Mouse (Mus musculus): Measurements from ENCODE around the gene Ndufs1. TPM values are rescaled to one million over a fixed set of nuclear protein-coding genes. Genes with fewer than 3 reads are reported as not detected.
"Not testable (repeated sequence)": the region's sequence is repeated elsewhere in the genome, so short reads cannot be mapped to it uniquely, and the experiment has no call there.

Ndufs1 gene
- polyA plus RNA-seq, 1 experiment from 2014 or later: 149 TPM

DNA sequence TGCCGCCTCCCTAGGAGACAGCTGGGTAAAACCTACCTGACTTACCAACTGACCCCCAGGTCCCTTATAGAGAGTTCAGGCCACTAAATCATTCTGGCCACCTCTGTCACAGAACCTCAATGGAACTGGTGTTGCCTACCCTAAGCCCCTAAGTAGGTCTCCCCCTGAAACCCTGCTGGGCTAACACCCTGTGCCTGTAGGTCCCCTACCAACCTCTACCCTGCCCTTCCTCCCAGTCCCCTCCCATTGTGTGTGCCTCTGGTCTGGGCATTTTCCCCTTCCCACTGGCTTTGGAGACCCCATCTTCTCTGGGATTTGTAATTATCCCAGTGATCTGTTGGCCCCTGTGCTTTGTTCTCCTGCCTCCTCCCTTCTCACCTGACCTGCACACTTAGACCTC lies 26.8 kb upstream of the Ndufs1 start:
- Histone ChIP-seq H3K4me1 (peaks cover 26% of the 10 kb centered on the region), H3K36me3 (replicated peaks) (0 out of 2 replicates have a peak, but pooled peaks cover 5% of the 10 kb centered on the region), H3K4me3 (no peak overlapping the region), H3K9me3 (peaks cover 11% of the 10 kb centered on the region; the same call in 1 of the 2 replicates), H3K27me3 (replicated peaks; ENCODE audit: low read depth, poor library complexity, severe bottlenecking) (no peaks in the 10 kb centered on the region), H3K27ac (replicated peaks) (peak overlapping the region; percentile 80)
- 80% methylated on average over 1 of the region's 1 CpGs for WGBS
- no peak for DNase-seq (ENCODE audit: low spot score)

GRCm38 (mm10) chr1:63201672-63202071 lies 25.0 kb upstream of the Ndufs1 start:
- Histone ChIP-seq H3K9me3 (peaks cover 11% of the 10 kb centered on the region; the same call in 1 of the 2 replicates), H3K4me1 (peaks cover 26% of the 10 kb centered on the region), H3K27ac (replicated peaks) (no peak overlapping the region), H3K27me3 (replicated peaks; ENCODE audit: low read depth, poor library complexity, severe bottlenecking) (no peaks in the 10 kb centered on the region), H3K36me3 (replicated peaks) (0 out of 2 replicates have a peak, but pooled peaks cover 5% of the 10 kb centered on the region), H3K4me3 (no peak overlapping the region)
- no peak for DNase-seq (ENCODE audit: low spot score)
- WGBS: 88% methylated on average over 1 of the region's 1 CpGs

DNA sequence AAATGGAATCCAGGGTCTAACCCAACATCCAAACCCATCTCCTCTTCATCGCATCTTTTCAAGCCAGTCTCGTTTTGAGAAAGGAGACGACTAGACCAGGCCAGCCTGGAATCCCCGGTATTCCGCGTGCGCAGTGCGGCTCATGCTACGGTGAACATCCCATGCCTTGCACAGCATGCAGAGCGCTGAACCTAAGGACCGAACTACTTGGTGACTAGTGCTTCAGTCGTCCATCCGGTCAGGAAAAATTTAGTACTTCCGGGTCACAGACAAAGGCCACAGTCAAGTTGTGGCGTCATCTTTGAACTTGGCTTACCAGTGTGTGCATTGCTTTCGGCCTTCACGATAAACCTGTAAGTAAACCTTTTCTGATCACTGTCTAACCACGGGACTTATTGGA lies 23.7 kb upstream of the Ndufs1 start:
- H3K27me3 ChIP-seq (replicated peaks; ENCODE audit: low read depth, poor library complexity, severe bottlenecking): no peaks in the 10 kb centered on the region
- H3K9me3 ChIP-seq: peaks cover 11% of the 10 kb centered on the region; the same call in 1 of the 2 replicates
- peaks cover 24% of the 10 kb centered on the region for H3K4me1 ChIP-seq
- H3K4me3 ChIP-seq: no peak overlapping the region
- H3K36me3 ChIP-seq (replicated peaks): 0 out of 2 replicates have a peak, but pooled peaks cover 5% of the 10 kb centered on the region
- 94% methylated on average over 18 of the region's 18 CpGs for WGBS
- no peak for DNase-seq (ENCODE audit: low spot score)
- no peak overlapping the region for H3K27ac ChIP-seq (replicated peaks)

GRCm38 (mm10) chr1:63199387-63199786 lies 22.8 kb upstream of the Ndufs1 start:
- 92% methylated on average over 6 of the region's 6 CpGs for WGBS
- no peaks in the 10 kb centered on the region for H3K27me3 ChIP-seq (replicated peaks; ENCODE audit: low read depth, poor library complexity, severe bottlenecking)
- H3K4me3 ChIP-seq: no peak overlapping the region
- DNase-seq (ENCODE audit: low spot score): no peak
- H3K9me3 ChIP-seq: peaks cover 11% of the 10 kb centered on the region; the same call in 1 of the 2 replicates
- H3K27ac ChIP-seq (replicated peaks): no peak overlapping the region
- peaks cover 15% of the 10 kb centered on the region for H3K4me1 ChIP-seq
- H3K36me3 ChIP-seq (replicated peaks): 0 out of 2 replicates have a peak, but pooled peaks cover 5% of the 10 kb centered on the region

DNA sequence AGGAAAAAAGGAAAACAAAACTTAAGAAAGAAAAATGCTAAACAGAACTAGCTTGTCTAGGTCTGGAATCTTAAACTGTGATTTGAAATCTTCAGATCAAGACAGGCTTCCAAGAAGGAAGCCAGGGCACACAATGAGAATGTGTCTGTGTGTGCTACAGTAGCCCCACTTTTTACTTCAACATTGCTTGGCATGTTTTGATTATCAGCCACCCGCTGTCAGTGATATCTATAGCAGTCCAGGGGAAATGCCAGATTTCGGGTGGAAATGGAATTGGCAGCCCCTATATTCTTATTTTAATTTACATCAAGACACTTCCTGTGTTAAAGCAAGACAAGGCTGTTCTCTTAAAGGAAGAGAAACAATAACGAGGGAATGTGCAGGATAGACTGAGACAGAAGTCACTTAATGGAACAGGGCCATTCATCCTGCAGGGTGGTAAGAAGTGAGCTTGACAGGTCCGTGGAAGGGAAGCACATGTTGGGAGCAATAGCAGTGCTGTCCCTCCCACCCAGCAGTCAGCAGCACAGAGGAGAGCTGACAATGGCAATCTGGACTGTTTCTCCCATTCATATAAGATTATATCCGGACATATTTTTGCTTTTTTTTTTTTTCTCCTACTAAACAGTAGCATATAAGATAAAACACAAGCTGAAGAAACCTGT lies 19.3 kb upstream of the Ndufs1 start:
- DNase-seq (ENCODE audit: low spot score): no peak
- Histone ChIP-seq H3K4me3 (no peak overlapping the region), H3K4me1 (peaks cover 5% of the 10 kb centered on the region; the same call in 1 of the 2 replicates), H3K27me3 (replicated peaks; ENCODE audit: low read depth, poor library complexity, severe bottlenecking) (no peaks in the 10 kb centered on the region), H3K36me3 (replicated peaks) (0 out of 2 replicates have a peak, but pooled peaks cover 5% of the 10 kb centered on the region), H3K9me3 (peaks cover 11% of the 10 kb centered on the region; the same call in 1 of the 2 replicates), H3K27ac (replicated peaks) (no peak overlapping the region)
- 73% methylated on average over 5 of the region's 5 CpGs for WGBS

- Histone ChIP-seq H3K4me3 (no peak overlapping the region), H3K9me3 (no peaks in the 10 kb centered on the region), H3K27ac (replicated peaks) (no peak overlapping the region), H3K36me3 (replicated peaks) (no peaks in the 10 kb centered on the region), H3K27me3 (replicated peaks; ENCODE audit: low read depth, poor library complexity, severe bottlenecking) (no peaks in the 10 kb centered on the region), H3K4me1 (peaks cover 5% of the 10 kb centered on the region; the same call in 1 of the 2 replicates)
- DNase-seq (ENCODE audit: low spot score): no peak
- 80% methylated on average over 11 of the region's 11 CpGs for WGBS
Measured at GRCm38 (mm10) chr1:63192306-63193065, 15.9 kb upstream of the Ndufs1 start.

DNA sequence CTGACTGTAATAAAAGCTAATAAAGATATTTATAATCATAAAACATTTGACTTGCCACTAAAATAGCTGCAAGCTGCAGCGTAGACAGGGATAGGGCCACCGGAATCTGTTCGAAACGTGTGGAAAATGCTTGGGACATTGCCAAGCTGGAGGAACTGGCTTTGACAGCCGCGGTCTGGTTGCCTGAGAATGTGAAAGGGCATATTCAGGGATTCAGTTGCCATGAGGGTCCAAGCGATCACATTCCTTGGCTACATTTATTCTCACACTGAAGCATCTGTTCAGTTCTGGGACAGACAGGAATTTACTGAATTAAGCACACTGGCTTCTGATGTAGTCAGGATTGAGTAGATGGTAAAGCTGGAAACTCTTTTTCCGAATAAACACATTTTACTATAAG lies 14.2 kb upstream of the Ndufs1 start:
- H3K27ac ChIP-seq (replicated peaks): no peak overlapping the region
- H3K36me3 ChIP-seq (replicated peaks): no peaks in the 10 kb centered on the region
- no peaks in the 10 kb centered on the region for H3K27me3 ChIP-seq (replicated peaks; ENCODE audit: low read depth, poor library complexity, severe bottlenecking)
- no peaks in the 10 kb centered on the region for H3K9me3 ChIP-seq
- H3K4me1 ChIP-seq: peaks cover 5% of the 10 kb centered on the region; the same call in 1 of the 2 replicates
- 88% methylated on average over 8 of the region's 8 CpGs for WGBS
- no peak for DNase-seq (ENCODE audit: low spot score)
- H3K4me3 ChIP-seq: no peak overlapping the region

GRCm38 (mm10) chr1:63188536-63188935 lies 11.9 kb upstream of the Ndufs1 start:
- DNase-seq (ENCODE audit: low spot score): no peak
- peaks cover 5% of the 10 kb centered on the region; the same call in 1 of the 2 replicates for H3K4me1 ChIP-seq
- no peak overlapping the region for H3K27ac ChIP-seq (replicated peaks)
- no peak overlapping the region for H3K4me3 ChIP-seq
- no peaks in the 10 kb centered on the region for H3K27me3 ChIP-seq (replicated peaks; ENCODE audit: low read depth, poor library complexity, severe bottlenecking)
- peaks cover 3% of the 10 kb centered on the region for H3K36me3 ChIP-seq (replicated peaks)
- 91% methylated on average over 3 of the region's 3 CpGs for WGBS
- no peaks in the 10 kb centered on the region for H3K9me3 ChIP-seq

- WGBS: 96% methylated on average over 6 of the region's 6 CpGs
- DNase-seq (ENCODE audit: low spot score); H3K27ac ChIP-seq (replicated peaks); H3K9me3 ChIP-seq; H3K27me3 ChIP-seq (replicated peaks; ENCODE audit: low read depth, poor library complexity, severe bottlenecking); H3K4me1 ChIP-seq; H3K4me3 ChIP-seq: not testable (repeated sequence)
- peaks cover 26% of the 10 kb centered on the region for H3K36me3 ChIP-seq (replicated peaks)
Measured at GRCm38 (mm10) chr1:63185430-63185829, 8.8 kb upstream of the Ndufs1 start.

DNA sequence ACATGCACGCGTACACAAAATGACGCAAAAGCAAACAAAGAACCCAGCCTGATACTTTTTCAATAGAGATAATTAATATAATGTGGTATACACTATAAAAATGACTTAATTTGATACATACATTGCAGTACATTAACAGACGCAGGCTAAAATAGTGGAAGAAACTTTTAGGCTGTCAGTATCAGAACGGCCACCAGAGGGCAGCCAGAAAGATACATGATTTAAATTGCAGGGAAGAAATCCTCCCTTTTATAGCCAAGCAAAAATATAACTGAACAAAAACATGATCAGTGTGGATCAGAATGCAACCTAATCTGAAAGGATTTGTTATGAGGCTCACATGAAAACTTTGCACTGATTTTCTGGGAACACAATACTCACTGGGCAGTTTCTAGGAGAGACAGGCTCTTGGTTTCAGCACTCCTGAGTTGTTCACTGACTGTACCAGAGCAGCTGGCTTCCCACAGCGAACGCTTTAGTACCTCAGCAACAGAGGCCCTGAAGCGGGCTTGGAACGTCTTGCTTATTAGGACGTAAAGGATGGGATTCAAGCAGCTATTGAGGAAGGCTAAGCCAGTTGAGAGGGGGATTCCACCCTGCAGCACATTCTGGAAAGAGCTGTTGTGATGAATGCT lies 6.1 kb upstream of the Ndufs1 start:
- H3K4me3 ChIP-seq: no peak overlapping the region
- WGBS: 67% methylated on average over 10 of the region's 10 CpGs
- peaks cover 53% of the 10 kb centered on the region for H3K36me3 ChIP-seq (replicated peaks)
- no peaks in the 10 kb centered on the region for H3K9me3 ChIP-seq
- peaks cover 10% of the 10 kb centered on the region for H3K4me1 ChIP-seq
- no peaks in the 10 kb centered on the region for H3K27me3 ChIP-seq (replicated peaks; ENCODE audit: low read depth, poor library complexity, severe bottlenecking)
- peak; percentile 52 for DNase-seq (ENCODE audit: low spot score)
- no peak overlapping the region for H3K27ac ChIP-seq (replicated peaks)

DNA sequence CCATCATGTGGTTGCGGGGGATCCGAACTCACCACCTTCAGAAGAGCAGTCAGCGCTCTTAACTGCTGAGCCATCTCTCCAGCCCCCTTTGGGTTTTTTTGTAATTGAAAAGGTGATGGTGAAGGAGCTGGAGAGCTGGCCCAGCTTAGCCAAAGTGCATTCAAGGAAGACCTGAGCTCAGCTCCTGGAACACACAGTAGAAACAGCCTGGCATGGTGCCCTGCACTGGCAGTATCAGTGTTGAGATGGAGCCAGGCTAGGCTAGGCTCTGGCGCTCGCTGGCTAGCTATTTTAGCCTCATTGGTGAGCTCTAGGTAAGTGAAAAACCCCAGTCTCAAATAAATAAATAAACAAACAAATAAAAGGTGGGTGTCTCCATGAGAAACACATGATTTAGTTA lies 5.6 kb upstream of the Ndufs1 start:
- H3K4me1 ChIP-seq: peaks cover 13% of the 10 kb centered on the region
- H3K36me3 ChIP-seq (replicated peaks): peaks cover 55% of the 10 kb centered on the region
- no peak for DNase-seq (ENCODE audit: low spot score)
- no peak overlapping the region for H3K4me3 ChIP-seq
- H3K27ac ChIP-seq (replicated peaks): no peak overlapping the region
- no peaks in the 10 kb centered on the region for H3K9me3 ChIP-seq
- WGBS: 86% methylated on average over 5 of the region's 5 CpGs
- H3K27me3 ChIP-seq (replicated peaks; ENCODE audit: low read depth, poor library complexity, severe bottlenecking): no peaks in the 10 kb centered on the region

GRCm38 (mm10) chr1:63181480-63181879 lies 4.8 kb upstream of the Ndufs1 start:
- Histone ChIP-seq H3K27me3 (replicated peaks; ENCODE audit: low read depth, poor library complexity, severe bottlenecking) (no peaks in the 10 kb centered on the region), H3K4me3 (no peak overlapping the region), H3K4me1 (peaks cover 13% of the 10 kb centered on the region), H3K36me3 (replicated peaks) (peaks cover 55% of the 10 kb centered on the region), H3K9me3 (no peaks in the 10 kb centered on the region), H3K27ac (replicated peaks) (no peak overlapping the region)
- WGBS: 97% methylated on average over 1 of the region's 1 CpGs
- DNase-seq (ENCODE audit: low spot score): no peak
